Mouse (Mus musculus) stomach, postnatal 0 days (tissue): Measurements from ENCODE around the gene Rpl36a. TPM values are rescaled to one million over a fixed set of nuclear protein-coding genes. Genes with fewer than 3 reads are reported as not detected.

Source experiments
- ATAC-seq: fragments of 200-750 bp; cut with Nextera tagmentation; 2 replicates; pipeline ENCODE4 v1.8.0; 2017; ENCODE audit not compliant: low FRiP score, low TSS enrichment
- DNase-seq: peaks from one replicate; pipeline ENCODE4 v3.0.0-alpha.2; 2016; ENCODE audit warnings: low spot score
- H3K27ac ChIP-seq: fragments of 300-500 bp; sonication (generic); replicated peaks from 2 replicates; pipeline ENCODE4 v1.5.1; 2014; ENCODE audit warnings: mild to moderate bottlenecking, control low read depth
- H3K27me3 ChIP-seq: fragments of 300-500 bp; sonication (generic); 2 replicates; pipeline ENCODE4 v1.6.1; 2014; ENCODE audit warnings: low read length; ENCODE audit not compliant: control insufficient read depth, insufficient read depth
- H3K36me3 ChIP-seq: fragments of 300-500 bp; sonication (generic); 2 replicates; pipeline ENCODE4 v1.6.1; 2014; ENCODE audit warnings: low read length, mixed read lengths; ENCODE audit not compliant: control insufficient read depth, insufficient read depth
- H3K4me1 ChIP-seq: fragments of 300-500 bp; sonication (generic); replicated peaks from 2 replicates; pipeline ENCODE4 v1.6.1; 2014; ENCODE audit warnings: antibody characterized with exemption; ENCODE audit not compliant: control insufficient read depth, insufficient read depth
- H3K4me2 ChIP-seq: fragments of 300-500 bp; sonication (generic); replicated peaks from 2 replicates; pipeline ENCODE4 v1.6.1; 2014; ENCODE audit warnings: low read depth, mild to moderate bottlenecking, control low read depth, moderate library complexity
- H3K4me3 ChIP-seq: fragments of 300-500 bp; sonication (generic); 2 replicates; pipeline ENCODE4 v1.5.1; 2014; ENCODE audit warnings: low read depth, low read length, control low read depth
- H3K9ac ChIP-seq: fragments of 300-500 bp; sonication (generic); 2 replicates; pipeline ENCODE4 v1.6.1; 2014; ENCODE audit warnings: mild to moderate bottlenecking, low read length, control low read depth, mixed read lengths
- H3K9me3 ChIP-seq: fragments of 300-500 bp; sonication (generic); 2 replicates; pipeline ENCODE4 v1.6.1; 2016; ENCODE audit warnings: low read length; ENCODE audit not compliant: control insufficient read depth
- CTCF ChIP-seq: IDR thresholded peaks from 2 replicates; pipeline ENCODE4 v1.5.1; 2016; ENCODE audit warnings: antibody characterized with exemption, low read depth, mild to moderate bottlenecking, moderate library complexity
- EP300 ChIP-seq: optimal IDR thresholded peaks from 2 replicates; pipeline ENCODE3; 2016; ENCODE audit warnings: antibody characterized with exemption
- WGBS: fragments of 180-500 bp; shearing (Covaris S2); extraction: QIAGEN DNeasy Blood & Tissue Kit; methylation state at CpG from one replicate; pipeline ENCODE4 v1.1.7; 2014; 5-methylcytosine and 5-hydroxymethylcytosine counted together
- polyA plus RNA-seq: library from polyadenylated mRNA; unstranded; fragments of >200 nt; fragmentation: Nextera tagmentation; extraction: Ambion mirVana; gene quantifications from 2 replicates; pipeline ENCODE4 v1.2.1, GENCODE M21; 2015

The Rpl36a gene
- polyA plus RNA-seq, 1 experiment from 2014 or later = 471 TPM

DNA sequence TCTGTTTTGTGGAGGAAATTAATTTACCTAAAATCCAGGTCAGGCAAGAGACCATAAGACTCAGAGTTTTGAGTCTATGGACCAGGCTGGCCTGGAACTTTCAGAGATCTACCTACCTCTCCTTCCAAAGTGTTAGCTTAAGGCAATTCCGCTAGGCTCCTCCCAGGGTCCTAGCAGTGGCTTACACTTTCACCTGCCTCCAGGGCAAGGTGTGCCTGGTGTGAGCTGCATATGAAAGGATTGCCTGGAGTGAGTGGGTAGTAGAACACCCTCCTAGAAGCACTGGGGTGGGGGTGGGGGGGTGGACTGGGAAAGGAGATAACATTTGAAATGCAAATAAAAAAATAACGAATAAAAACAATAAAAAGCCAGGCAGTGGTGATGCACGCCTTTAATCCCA is 36.2 kb downstream of the Rpl36a start:
- Histone ChIP-seq H3K4me2 (no peak overlapping the region), H3K9me3 (no peaks in the 10 kb centered on the region), H3K27ac (no peak overlapping the region), H3K4me3 (no peak overlapping the region), H3K36me3 (no peaks in the 10 kb centered on the region), H3K4me1 (no peaks in the 10 kb centered on the region), H3K27me3 (no peaks in the 10 kb centered on the region), H3K9ac (no peak overlapping the region)
- WGBS = 82% methylated on average over 3 of the region's 3 CpGs
- ATAC-seq (no peak), DNase-seq (no peak)
- no peak for TF ChIP-seq EP300
- TF ChIP-seq CTCF = no peak

DNA sequence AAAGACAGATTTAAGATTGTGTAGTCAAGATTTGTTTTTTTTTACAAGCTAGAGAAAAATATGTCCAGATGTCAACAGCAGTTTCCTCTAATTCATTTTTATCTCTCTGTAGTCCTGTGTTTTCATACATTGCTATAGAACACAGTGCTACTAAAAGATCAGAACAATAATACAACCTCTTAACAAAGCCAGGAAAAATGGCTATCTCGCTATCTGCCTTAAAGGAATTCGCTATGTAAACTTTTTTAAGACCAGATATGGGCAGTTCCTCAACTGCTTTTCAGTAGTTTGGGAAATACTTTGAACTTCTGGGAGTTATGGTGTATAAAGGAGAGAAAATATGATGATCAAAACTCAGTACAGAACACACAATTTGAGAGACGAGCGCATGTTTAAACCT is 37.9 kb downstream of the Rpl36a start:
- no peak overlapping the region for H3K4me3 ChIP-seq
- TF ChIP-seq CTCF (no peak), EP300 (no peak)
- 55% methylated on average over 4 of the region's 4 CpGs for WGBS
- no peaks in the 10 kb centered on the region for H3K36me3 ChIP-seq
- H3K4me2 ChIP-seq = no peak overlapping the region
- H3K27ac ChIP-seq = no peak overlapping the region
- H3K9ac ChIP-seq = no peak overlapping the region
- H3K4me1 ChIP-seq = no peaks in the 10 kb centered on the region
- no peak for DNase-seq
- no peaks in the 10 kb centered on the region for H3K27me3 ChIP-seq
- H3K9me3 ChIP-seq = no peaks in the 10 kb centered on the region
- ATAC-seq = no peak

DNA sequence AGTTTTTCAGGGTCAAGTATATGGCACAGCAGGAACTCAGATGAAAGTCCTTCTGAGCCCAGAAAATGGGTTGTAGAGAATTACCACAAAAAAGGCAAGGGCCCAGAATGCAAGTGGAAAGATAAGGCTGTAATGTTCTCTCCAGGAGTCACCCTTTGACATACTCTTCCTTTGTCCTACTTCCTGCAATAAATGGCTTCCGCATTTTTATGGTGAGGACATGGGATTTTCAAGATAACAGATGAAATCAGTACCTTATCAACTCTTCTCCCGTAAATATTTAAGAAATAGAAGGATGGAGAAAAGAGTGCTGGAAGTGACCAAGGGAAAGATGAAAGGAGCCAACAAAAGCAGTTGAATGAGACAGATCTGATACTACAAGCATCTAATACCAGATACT is 42.7 kb downstream of the Rpl36a start:
- TF ChIP-seq EP300 = no peak
- no peak for TF ChIP-seq CTCF
- 79% methylated on average over 2 of the region's 2 CpGs for WGBS
- Histone ChIP-seq H3K4me1 (no peaks in the 10 kb centered on the region), H3K9ac (no peak overlapping the region), H3K4me2 (no peak overlapping the region), H3K4me3 (no peak overlapping the region), H3K27me3 (no peaks in the 10 kb centered on the region), H3K27ac (no peak overlapping the region), H3K36me3 (no peaks in the 10 kb centered on the region), H3K9me3 (no peaks in the 10 kb centered on the region)
- DNase-seq = no peak
- no peak for ATAC-seq

DNA sequence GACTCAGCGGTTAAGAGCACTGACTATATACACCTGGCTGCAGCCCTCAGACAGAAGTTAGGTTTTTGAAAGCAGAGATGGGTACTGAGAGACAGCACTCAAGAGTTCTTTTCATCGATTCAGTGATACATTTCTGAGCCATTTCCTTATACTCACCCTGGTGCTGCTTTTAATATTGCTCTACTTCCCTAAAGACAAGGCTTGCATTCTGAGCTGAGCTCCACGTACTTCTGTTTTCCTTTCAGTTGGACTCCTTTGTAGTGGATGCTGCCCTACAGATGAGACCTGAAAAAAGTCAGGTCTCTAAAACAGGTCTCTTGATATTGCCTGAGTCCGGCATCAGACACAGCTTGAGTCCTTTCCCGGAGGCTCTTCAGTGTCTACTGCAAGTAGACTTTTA is 47.3 kb downstream of the Rpl36a start:
- H3K4me1 ChIP-seq = no peaks in the 10 kb centered on the region
- no peak overlapping the region for H3K4me2 ChIP-seq
- no peaks in the 10 kb centered on the region for H3K9me3 ChIP-seq
- no peaks in the 10 kb centered on the region for H3K36me3 ChIP-seq
- DNase-seq = no peak
- TF ChIP-seq CTCF (no peak), EP300 (no peak)
- 92% methylated on average over 5 of the region's 5 CpGs for WGBS
- H3K27me3 ChIP-seq = no peaks in the 10 kb centered on the region
- no peak overlapping the region for H3K4me3 ChIP-seq
- no peak overlapping the region for H3K27ac ChIP-seq
- H3K9ac ChIP-seq = no peak overlapping the region
- no peak for ATAC-seq

DNA sequence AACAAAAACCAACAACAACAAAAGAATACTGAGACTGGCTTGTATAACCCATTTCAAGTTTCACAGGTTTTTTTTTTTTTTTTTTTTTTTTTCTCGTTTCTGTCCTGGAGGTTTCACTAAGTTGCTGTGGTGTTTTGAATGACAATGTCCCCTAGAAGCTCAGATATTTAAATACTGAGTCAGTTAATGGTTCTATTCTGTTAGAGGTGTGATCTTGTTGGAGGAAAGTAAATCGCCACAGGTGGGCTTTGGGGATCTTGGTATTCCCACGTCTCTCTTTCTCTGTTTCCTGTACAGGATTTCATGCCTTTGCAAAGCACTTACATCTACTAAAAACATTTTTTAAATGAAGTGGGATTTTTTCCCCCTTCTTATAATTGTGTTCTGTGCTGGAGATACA is 49.7 kb downstream of the Rpl36a start:
- 50% methylated on average over 3 of the region's 3 CpGs for WGBS
- H3K36me3 ChIP-seq = no peaks in the 10 kb centered on the region

DNA sequence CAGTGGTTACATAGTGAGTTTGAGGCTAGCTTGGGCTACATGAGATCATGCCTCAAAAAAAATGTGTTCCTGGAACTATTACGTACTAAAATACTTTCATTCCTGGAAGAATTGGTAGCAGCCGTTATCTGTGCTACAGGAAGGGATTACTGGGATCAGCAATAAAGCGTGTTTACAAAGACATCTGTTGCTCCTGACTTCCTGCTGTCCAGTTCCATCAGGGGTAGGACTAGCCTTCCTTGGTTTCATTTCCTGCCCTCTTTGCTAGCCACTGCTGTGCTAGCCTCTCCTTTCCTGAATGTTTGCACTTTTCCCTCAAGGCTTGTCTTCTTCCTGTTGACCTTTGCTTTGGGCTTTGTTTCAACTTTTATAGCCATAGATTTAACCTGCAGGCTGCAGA is 50.4 kb downstream of the Rpl36a start:
- 56% methylated on average over 3 of the region's 3 CpGs for WGBS
- H3K4me3 ChIP-seq = no peak overlapping the region
- no peak for DNase-seq

More for the DNA sequence above, 49.7 kb downstream of the Rpl36a start:
- TF ChIP-seq EP300 = no peak
- TF ChIP-seq CTCF = no peak
- ATAC-seq (no peak), DNase-seq (no peak)
- Histone ChIP-seq H3K9me3 (no peaks in the 10 kb centered on the region), H3K4me2 (no peak overlapping the region), H3K27me3 (no peaks in the 10 kb centered on the region), H3K9ac (no peak overlapping the region), H3K27ac (no peak overlapping the region), H3K4me3 (no peak overlapping the region), H3K4me1 (no peaks in the 10 kb centered on the region)

More for the DNA sequence above, 50.4 kb downstream of the Rpl36a start:
- Histone ChIP-seq H3K27me3 (no peaks in the 10 kb centered on the region), H3K4me1 (no peaks in the 10 kb centered on the region), H3K36me3 (no peaks in the 10 kb centered on the region), H3K9ac (no peak overlapping the region), H3K4me2 (no peak overlapping the region), H3K27ac (no peak overlapping the region), H3K9me3 (no peaks in the 10 kb centered on the region)
- TF ChIP-seq CTCF = no peak
- no peak for TF ChIP-seq EP300
- no peak for ATAC-seq

Other genes with a start within 250 kb of the Rpl36a start
- gene Drp2, start 181.1 kb upstream of the Rpl36a start, polyA plus RNA-seq = 0.35 and 0.41 TPM in 2 replicates
- gene Taf7l, start 109.2 kb upstream of the Rpl36a start, polyA plus RNA-seq = not detected in 2 replicates
- gene Timm8a1, start 43.8 kb upstream of the Rpl36a start, polyA plus RNA-seq = 63.1 and 63.4 TPM in 2 replicates
- gene Btk, start 2.1 kb upstream of the Rpl36a start, polyA plus RNA-seq = 0.72 and 0.74 TPM in 2 replicates
- gene Gla, start 15.5 kb downstream of the Rpl36a start, polyA plus RNA-seq = 3.6 and 3.9 TPM in 2 replicates
- gene Hnrnph2, start 15.5 kb downstream of the Rpl36a start, polyA plus RNA-seq = 65.3 and 67.2 TPM in 2 replicates
- 1.3 and 1.4 TPM in 2 replicates for gene Armcx4, start 100.9 kb downstream of the Rpl36a start, polyA plus RNA-seq
- 14.9 and 15.2 TPM in 2 replicates for gene Armcx1, start 132.3 kb downstream of the Rpl36a start, polyA plus RNA-seq
- 8.7 and 9.9 TPM in 2 replicates for gene Armcx6, start 165.8 kb downstream of the Rpl36a start, polyA plus RNA-seq
- gene Armcx3, start 170.9 kb downstream of the Rpl36a start, polyA plus RNA-seq = 38.8 and 40.0 TPM in 2 replicates
- gene Armcx2, start 223.6 kb downstream of the Rpl36a start, polyA plus RNA-seq = 19.3 and 19.9 TPM in 2 replicates